Mouse (Mus musculus): ENCODE results near the gene Rbm12. TPM values are rescaled to one million over a fixed set of nuclear protein-coding genes. Genes with fewer than 3 reads are reported as not detected.

Gene Rbm12
- polyA plus RNA-seq, 1 experiment: 6.4 TPM

- Histone ChIP-seq H3K4me3 (ENCODE audit: insufficient read depth, low read depth, low read length) (peak overlapping the region; percentile 90), H3K27ac (replicated peaks; ENCODE audit: low read depth, low read length) (peak overlapping the region; percentile 92), H3K4me1 (ENCODE audit: control insufficient read depth, insufficient read depth, insufficient read length, low read length) (peaks cover 7% of the 10 kb centered on the region)
Measured at GRCm38 (mm10) chr2:156110627-156111357, 986 bp downstream of the Rbm12 start.

DNA sequence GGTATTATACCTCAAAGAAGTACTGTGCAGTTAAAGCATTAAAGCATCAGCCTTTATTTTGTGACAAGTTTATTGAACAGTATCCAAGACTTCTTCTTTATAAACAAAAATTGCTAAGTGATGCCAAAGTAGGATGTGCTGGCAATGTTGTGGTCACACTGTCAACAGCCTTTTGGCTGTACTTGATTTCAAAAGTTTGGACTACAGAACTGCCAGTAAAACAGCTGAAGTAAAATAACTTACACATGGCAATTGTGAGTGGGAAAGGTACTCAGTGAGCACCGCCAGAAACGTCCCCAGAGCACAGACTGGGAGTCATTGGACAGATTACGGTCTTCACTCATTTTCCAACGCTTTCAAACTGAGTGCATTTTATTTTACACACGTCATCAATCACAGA, 19.9 kb downstream of the Rbm12 start:
- H3K4me1 ChIP-seq (ENCODE audit: control insufficient read depth, insufficient read depth, insufficient read length, low read length): no peaks in the 10 kb centered on the region; the same call in 1 of the 2 replicates
- no peak overlapping the region for H3K4me3 ChIP-seq (ENCODE audit: insufficient read depth, low read depth, low read length)
- no peak overlapping the region for H3K27ac ChIP-seq (replicated peaks; ENCODE audit: low read depth, low read length)

GRCm38 (mm10) chr2:156089799-156090198, 22.0 kb downstream of the Rbm12 start:
- no peak overlapping the region for H3K4me3 ChIP-seq (ENCODE audit: insufficient read depth, low read depth, low read length)
- H3K27ac ChIP-seq (replicated peaks; ENCODE audit: low read depth, low read length): no peak overlapping the region
- H3K4me1 ChIP-seq (ENCODE audit: control insufficient read depth, insufficient read depth, insufficient read length, low read length): no peaks in the 10 kb centered on the region; the same call in 1 of the 2 replicates

GRCm38 (mm10) chr2:156087391-156088110, 24.2 kb downstream of the Rbm12 start:
- no peak overlapping the region for H3K4me3 ChIP-seq (ENCODE audit: insufficient read depth, low read depth, low read length)
- H3K4me1 ChIP-seq (ENCODE audit: control insufficient read depth, insufficient read depth, insufficient read length, low read length): no peaks in the 10 kb centered on the region
- no peak overlapping the region for H3K27ac ChIP-seq (replicated peaks; ENCODE audit: low read depth, low read length)

DNA sequence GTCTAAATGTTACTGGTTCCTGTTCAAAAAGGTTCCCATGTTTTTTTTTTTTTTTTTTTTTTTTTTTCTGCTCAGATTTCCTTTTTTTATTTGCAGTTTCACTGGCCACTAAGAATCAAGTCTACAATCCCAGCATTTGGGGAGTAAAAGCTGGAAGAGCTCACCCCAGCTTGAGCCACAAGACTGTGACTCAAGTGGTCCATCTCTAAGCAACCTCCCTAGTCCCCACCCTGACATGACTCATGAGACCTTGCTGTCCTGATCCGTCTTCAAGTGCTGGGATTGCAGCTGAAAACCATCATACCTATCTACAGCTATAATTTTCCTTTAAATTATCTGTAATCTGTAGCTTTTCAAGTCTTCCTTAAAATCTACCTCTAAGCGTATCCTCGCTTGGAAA, 27.2 kb downstream of the Rbm12 start:
- H3K4me1 ChIP-seq (ENCODE audit: control insufficient read depth, insufficient read depth, insufficient read length, low read length): no peaks in the 10 kb centered on the region
- H3K27ac ChIP-seq (replicated peaks; ENCODE audit: low read depth, low read length): no peak overlapping the region
- no peak overlapping the region for H3K4me3 ChIP-seq (ENCODE audit: insufficient read depth, low read depth, low read length)

DNA sequence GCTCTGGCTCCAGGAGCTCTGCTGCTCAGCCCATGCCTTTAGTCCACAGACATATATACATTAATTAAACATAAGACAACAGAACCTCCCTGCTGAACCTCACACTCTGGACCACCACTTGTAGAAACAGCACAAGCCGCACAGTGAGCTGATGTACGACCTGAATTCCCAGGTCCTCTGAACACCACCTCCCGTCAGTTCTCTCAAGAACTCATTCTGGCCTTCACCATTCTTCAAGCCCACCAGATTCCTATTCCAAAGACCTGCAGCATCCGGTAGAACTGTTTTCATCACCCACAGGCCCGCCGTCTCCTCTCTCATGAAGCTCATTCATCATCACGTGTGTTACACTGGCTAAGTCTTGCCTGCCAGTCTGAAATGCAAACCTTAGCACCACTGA, 31.4 kb downstream of the Rbm12 start:
- Histone ChIP-seq H3K27ac (replicated peaks; ENCODE audit: low read depth, low read length) (no peak overlapping the region), H3K4me3 (ENCODE audit: insufficient read depth, low read depth, low read length) (no peak overlapping the region), H3K4me1 (ENCODE audit: control insufficient read depth, insufficient read depth, insufficient read length, low read length) (no peaks in the 10 kb centered on the region)

- no peaks in the 10 kb centered on the region for H3K4me1 ChIP-seq (ENCODE audit: control insufficient read depth, insufficient read depth, insufficient read length, low read length)
- no peak overlapping the region for H3K27ac ChIP-seq (replicated peaks; ENCODE audit: low read depth, low read length)
- no peak overlapping the region for H3K4me3 ChIP-seq (ENCODE audit: insufficient read depth, low read depth, low read length)
Measured at GRCm38 (mm10) chr2:156079674-156080073, 32.1 kb downstream of the Rbm12 start.

GRCm38 (mm10) chr2:156079183-156079560, 32.6 kb downstream of the Rbm12 start:
- no peak overlapping the region for H3K4me3 ChIP-seq (ENCODE audit: insufficient read depth, low read depth, low read length)
- no peaks in the 10 kb centered on the region for H3K4me1 ChIP-seq (ENCODE audit: control insufficient read depth, insufficient read depth, insufficient read length, low read length)
- no peak overlapping the region for H3K27ac ChIP-seq (replicated peaks; ENCODE audit: low read depth, low read length)

GRCm38 (mm10) chr2:156078421-156079182, 33.2 kb downstream of the Rbm12 start:
- Histone ChIP-seq H3K4me1 (ENCODE audit: control insufficient read depth, insufficient read depth, insufficient read length, low read length) (no peaks in the 10 kb centered on the region), H3K4me3 (ENCODE audit: insufficient read depth, low read depth, low read length) (no peak overlapping the region), H3K27ac (replicated peaks; ENCODE audit: low read depth, low read length) (no peak overlapping the region)

GRCm38 (mm10) chr2:156077461-156077860, 34.3 kb downstream of the Rbm12 start:
- Histone ChIP-seq H3K27ac (replicated peaks; ENCODE audit: low read depth, low read length) (no peak overlapping the region), H3K4me1 (ENCODE audit: control insufficient read depth, insufficient read depth, insufficient read length, low read length) (no peaks in the 10 kb centered on the region), H3K4me3 (ENCODE audit: insufficient read depth, low read depth, low read length) (no peak overlapping the region)

GRCm38 (mm10) chr2:156073725-156074124, 38.1 kb downstream of the Rbm12 start:
- no peaks in the 10 kb centered on the region for H3K4me1 ChIP-seq (ENCODE audit: control insufficient read depth, insufficient read depth, insufficient read length, low read length)
- H3K27ac ChIP-seq (replicated peaks; ENCODE audit: low read depth, low read length): no peak overlapping the region
- H3K4me3 ChIP-seq (ENCODE audit: insufficient read depth, low read depth, low read length): no peak overlapping the region

DNA sequence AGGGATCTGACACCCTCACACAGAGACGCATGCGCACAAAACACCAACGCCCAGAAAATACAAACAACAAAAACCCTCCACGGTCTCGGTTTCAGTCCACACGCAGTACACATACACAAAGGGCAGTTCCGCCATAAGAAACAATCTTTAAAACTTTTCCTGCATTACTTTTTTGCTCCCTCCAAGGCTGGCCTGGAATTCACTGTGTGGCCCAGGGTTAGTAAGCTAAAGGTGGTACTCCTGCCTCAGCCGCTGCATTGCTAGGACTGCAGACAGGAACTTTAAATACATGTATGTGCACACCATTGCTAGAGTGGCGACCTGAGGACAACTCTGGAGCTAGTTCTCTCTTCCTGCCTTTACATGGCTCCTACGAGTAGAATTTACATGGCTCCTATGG, 40.5 kb downstream of the Rbm12 start:
- no peaks in the 10 kb centered on the region for H3K4me1 ChIP-seq (ENCODE audit: control insufficient read depth, insufficient read depth, insufficient read length, low read length)
- H3K4me3 ChIP-seq (ENCODE audit: insufficient read depth, low read depth, low read length): no peak overlapping the region
- no peak overlapping the region for H3K27ac ChIP-seq (replicated peaks; ENCODE audit: low read depth, low read length)

DNA sequence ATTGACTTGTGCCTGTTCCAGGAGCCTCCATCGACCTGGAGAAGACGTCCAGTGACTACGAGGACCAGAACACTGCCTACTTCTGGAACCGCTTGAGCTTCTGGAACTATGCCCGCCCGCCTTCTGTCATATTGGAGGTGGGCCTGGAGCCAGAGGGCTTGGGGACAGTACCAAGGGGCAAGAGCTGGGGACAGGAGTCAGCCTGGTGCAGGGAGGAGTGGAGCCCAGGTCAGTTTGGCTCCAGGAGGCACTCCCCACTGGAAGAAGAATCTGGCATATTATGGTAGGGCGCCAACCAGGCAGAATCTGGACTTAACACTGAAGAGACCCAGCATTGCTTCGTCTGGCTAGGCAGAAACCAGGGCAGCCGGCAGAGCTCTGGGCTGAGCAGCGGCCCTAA, 43.9 kb downstream of the Rbm12 start:
- Histone ChIP-seq H3K4me1 (ENCODE audit: control insufficient read depth, insufficient read depth, insufficient read length, low read length) (no peaks in the 10 kb centered on the region), H3K4me3 (ENCODE audit: insufficient read depth, low read depth, low read length) (no peak overlapping the region), H3K27ac (replicated peaks; ENCODE audit: low read depth, low read length) (no peak overlapping the region)

DNA sequence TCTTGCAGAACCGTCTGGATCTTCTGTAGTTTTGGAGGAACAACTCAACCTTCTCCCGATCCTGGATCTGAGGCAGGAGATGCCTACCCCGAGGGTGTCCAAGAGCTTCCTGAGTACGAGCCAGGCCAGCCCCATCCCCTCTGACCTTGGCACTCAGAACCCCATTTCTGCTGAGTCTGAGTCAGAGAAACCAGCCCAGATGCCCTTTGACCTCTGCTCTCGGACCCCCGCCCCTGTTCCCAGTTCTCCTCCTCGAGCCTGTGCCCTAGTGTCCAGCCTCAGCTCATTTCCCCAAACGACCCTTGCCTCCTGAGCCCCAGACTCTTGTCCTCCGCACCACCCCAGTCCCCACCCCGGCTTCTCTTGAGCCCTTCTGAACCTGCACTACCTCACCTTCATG, 45.7 kb downstream of the Rbm12 start:
- Histone ChIP-seq H3K4me3 (ENCODE audit: insufficient read depth, low read depth, low read length) (peak overlapping the region; percentile 68), H3K4me1 (ENCODE audit: control insufficient read depth, insufficient read depth, insufficient read length, low read length) (no peaks in the 10 kb centered on the region), H3K27ac (replicated peaks; ENCODE audit: low read depth, low read length) (no peak overlapping the region)
